Mouse (Mus musculus) E14TG2a.4 (cell line): ENCODE results near the gene Slc35e4.

ENCODE experiments used
- CTCF ChIP-seq: conservative IDR thresholded peaks from 2 replicates; pipeline ENCODE4 v1.5.1; 2014; ENCODE audit warnings: low read length
- NANOG ChIP-seq: IDR thresholded peaks from 2 replicates; pipeline ENCODE4 v1.6.1; 2014; ENCODE audit warnings: borderline replicate concordance, low read length, mixed read lengths
- POU5F1 ChIP-seq: IDR thresholded peaks from 2 replicates; pipeline ENCODE4 v1.6.1; 2014; ENCODE audit warnings: low read length, borderline replicate concordance

- TF ChIP-seq CTCF (no peak), POU5F1 (no peak), NANOG (no peak)
Observed at GRCm38 (mm10) chr11:3931511-3932211, 17.2 kb upstream of the Slc35e4 start, which contains the start of gene Tcn2.
